Mouse (Mus musculus) mouse trophoblast stem cell (cell line): ENCODE data around the gene Rogdi.

ENCODE experiments used
- in situ Hi-C, 2 experiments: fragments of 300-500 bp; cut with MseI, MboI; formaldehyde crosslinking; loops; 2 replicates in 1 of 2; 3 replicates in 1 of 2; pipeline ENCODE4 v1.15.1; 2025

Gene Rogdi

GRCm38 (mm10) chr16:5013054-5013838, at the start of gene Rogdi:
Gene Rogdi (minus strand): TSS chr16:5013553.
- in situ Hi-C loops, result no loop called here

GRCm38 (mm10) chr16:5058114-5058513, 44.8 kb upstream of the Rogdi start:
- in situ Hi-C loops, result no loop called here

- in situ Hi-C loops, result no loop called here
These were observed 37.1 kb upstream of the Rogdi start for GRCm38 (mm10) chr16:5050251-5051110.

- in situ Hi-C loops, result no loop called here
These were observed 36.5 kb upstream of the Rogdi start, which contains the start of the genes Glyr1 and Ubn1 for GRCm38 (mm10) chr16:5049774-5050234. Gene Glyr1 (minus strand): TSS chr16:5049863. Gene Ubn1 (plus strand): TSS chr16:5050057.

DNA sequence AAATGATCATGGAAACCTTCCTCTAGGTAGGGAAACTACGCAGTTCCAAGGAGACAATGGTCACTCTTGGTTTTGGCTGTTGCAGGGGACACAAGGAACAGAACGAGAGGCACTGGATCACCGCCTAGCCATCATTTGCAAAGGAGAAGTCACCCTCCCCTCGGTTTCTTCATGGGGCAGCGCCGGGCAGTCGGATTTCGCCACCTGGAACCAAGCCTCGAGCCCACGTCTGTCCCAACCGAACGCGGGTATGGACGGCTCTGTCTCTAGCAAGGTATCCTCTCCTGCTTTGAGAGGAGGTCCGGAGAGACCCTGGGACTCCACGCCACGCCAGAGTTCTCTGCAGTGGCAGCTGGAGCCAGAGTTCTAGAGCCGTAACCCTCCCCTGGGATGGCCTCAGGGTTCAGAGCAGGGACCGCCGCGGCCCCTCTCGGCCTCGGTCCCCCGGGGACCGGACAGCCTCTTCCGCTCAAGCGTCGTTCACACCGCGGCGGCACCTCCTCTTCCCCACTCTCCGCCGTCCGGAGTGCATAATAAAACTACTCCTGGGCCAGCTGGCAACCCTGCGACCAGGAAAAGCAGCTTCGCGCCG, 35.9 kb upstream of the Rogdi start:
- in situ Hi-C loops, result no loop called here

DNA sequence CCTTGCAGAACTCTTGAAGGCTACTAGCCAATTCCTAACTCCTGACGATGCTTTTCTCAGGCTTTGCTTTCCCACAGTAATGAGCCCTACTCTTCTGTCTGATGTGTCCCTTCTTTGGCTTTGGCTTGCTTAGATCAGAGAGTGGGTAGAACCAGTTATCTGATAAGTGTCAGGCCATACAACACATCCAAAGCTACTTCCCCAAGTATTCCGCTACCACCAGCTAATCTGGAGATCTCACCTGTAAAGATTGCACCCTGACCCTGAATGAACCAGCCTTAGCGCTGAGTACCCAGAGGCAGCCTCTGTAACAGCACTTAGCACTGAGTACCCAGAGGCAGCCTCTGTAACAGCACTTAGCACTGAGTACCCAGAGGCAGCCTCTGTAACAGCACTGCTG, 32.0 kb upstream of the Rogdi start:
- in situ Hi-C loops, result no loop called here

DNA sequence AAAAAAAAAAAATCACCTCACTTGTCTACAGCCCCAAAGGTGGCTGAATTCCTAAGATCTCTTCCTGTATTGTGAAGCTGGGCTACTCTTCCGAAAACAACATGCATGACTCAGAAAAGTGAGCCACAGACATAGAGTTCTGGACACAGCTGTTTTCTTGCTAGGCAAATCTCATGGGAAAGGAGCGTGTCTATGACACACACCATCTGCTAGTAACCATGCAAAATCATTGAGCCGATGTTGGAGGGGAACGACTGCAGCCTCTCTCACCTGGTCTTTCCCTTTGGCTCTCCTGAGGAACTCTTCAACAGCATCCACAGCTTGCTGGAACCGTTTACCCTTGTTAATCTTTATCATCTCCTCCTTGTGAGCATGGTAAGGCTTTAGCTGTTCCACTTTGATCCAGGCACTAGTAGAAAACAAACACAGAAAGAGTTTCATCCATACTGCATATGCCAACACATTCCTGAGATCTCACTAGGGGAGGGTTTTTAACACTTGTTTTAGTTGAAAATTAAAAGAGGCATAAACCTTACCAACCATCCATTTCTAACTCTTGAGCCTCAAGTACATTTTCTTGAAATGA, 23.4 kb upstream of the Rogdi start:
- in situ Hi-C loops, result no loop called here

DNA sequence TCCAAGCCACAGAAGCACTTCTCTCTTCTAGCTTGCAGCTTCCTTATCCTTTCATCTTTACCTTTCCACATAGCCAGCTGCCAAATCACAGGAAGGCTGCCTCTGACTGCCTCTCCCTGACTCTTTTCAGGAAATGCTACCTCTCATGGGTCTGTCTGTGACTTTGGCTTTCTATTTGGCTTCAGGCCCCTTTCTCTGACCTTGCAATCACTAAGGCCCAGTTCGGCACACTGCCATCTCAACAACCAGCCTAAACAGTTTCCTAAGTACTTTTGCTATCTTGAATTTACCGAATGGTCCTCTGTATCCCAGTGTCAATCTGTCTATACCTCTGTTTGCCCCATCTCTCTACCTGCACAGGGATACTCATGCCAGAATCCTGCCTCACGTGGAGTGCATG, 22.2 kb upstream of the Rogdi start:
- in situ Hi-C loops, result no loop called here

GRCm38 (mm10) chr16:5029847-5030246, 16.5 kb upstream of the Rogdi start:
- in situ Hi-C loops, result no loop called here

GRCm38 (mm10) chr16:5024021-5024420, 10.7 kb upstream of the Rogdi start:
- in situ Hi-C loops, result no loop called here

- in situ Hi-C loops, result no loop called here
These were observed 1.2 kb upstream of the Rogdi start for GRCm38 (mm10) chr16:5014578-5014977.

DNA sequence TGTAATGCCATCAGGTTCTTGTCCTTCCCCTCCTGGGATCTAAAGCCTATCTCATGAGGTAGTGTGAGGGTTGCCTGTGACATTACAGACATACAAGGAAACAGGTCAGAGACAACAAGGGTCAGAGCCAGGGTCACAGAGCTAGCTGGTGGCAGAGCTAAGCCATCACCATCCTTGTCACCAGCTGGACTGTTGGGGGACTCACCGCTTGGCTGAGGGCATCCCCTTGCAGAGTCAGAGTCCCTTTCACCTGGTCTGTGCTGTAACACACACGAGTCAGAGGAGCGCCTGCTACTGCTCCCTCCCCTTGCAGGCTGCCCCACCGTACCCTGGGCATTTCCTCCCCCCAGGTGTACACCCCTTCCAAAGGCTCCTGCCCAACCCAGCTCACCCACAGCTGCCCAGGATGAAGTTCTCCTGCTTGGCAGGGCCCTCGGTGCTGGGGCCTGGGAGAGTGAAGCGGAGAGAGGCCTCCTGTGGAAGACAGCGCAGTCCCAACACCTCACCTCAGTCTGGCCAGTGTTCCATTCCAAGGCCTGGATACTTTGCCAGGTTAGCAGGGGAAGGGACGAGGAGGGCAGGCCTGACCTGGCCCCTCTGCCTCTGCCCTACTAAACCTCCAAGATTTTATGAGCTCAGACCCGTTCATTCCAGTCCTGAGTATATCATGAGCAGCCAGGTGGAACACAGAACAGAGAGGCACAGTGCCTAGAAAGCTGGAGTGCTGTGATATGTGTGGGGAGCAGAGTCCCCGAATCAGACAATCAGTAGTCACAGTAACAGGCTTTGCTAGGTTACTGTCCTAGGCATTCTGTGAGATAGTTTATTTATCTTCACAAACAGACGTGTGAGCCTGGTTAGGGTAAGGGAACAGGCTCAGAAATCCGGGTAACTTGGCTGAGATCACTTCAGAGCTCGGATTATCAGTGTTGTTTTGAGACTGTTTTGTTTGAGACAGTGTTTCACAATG, 1.0 kb downstream of the Rogdi start:
- in situ Hi-C loops, result no loop called here

- in situ Hi-C loops, result no loop called here
These were observed 2.1 kb downstream of the Rogdi start for GRCm38 (mm10) chr16:5011285-5011684.

GRCm38 (mm10) chr16:5010371-5010935, 2.9 kb downstream of the Rogdi start:
- in situ Hi-C loops, result no loop called here

DNA sequence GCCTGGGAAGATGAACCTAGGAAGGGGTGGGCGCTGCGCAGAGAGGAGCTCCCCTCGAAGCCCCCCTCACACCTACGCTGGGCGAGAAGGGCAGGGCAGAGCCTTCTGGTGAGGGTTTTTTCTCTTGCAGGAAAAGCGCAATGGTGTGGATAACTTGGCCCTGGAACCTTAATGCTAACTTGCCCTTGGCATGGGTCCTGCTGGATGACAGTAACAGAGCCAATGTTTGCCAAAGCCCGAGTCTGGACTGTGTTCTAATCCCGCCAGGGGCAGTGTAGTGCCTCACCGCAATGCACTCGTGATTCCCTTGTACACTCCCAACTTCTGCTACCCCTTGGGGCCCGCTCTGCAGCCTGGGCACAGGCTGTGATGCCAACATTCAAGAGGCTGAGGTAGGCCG, 5.3 kb downstream of the Rogdi start:
- in situ Hi-C loops, result no loop called here

- in situ Hi-C loops, result no loop called here
These were observed 5.9 kb downstream of the Rogdi start for GRCm38 (mm10) chr16:5007492-5007891.

DNA sequence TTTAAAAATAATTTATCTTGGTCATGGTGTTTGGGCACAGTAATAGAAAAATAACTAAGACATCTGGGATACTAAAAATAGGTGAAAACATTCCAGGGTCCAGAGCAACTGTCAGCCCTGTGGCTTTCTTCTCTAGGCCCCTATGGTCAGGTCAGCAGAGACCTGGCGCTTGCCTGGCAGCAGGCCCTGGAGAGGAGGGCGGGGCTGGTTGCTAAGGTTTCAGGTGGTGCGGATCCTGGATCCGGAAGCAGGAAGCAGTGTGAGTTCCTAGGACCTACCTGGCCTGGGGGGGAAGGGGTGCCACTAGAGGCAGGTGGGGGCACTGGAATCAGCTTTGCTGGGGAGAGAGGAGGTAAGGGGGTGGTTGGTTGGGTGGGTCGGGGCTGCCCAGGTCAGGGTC, 6.3 kb downstream of the Rogdi start, which contains the start of gene Smim22:
Gene Smim22, plus strand, starts transcription at position 222 of the 400 bp plus-strand sequence.
- in situ Hi-C loops, result no loop called here

DNA sequence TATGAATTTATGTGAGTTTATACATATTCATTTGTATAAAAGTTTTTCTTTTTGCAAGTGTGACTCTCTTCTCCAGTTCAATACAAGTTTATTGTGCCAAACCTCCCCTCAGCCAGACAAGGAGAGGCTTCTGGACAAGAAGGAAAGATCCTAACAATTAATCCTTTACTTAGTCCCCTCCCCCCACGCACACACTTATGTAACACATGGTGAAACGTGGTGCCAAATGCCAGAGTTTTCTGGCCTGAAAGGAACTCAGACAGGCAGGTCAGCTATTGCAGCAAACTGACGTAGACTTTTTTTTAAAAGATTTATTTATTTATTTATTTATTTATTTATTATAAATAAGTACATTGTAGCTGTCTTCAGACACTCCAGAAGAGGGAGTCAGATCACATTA, 12.7 kb downstream of the Rogdi start:
- in situ Hi-C loops, result no loop called here

- in situ Hi-C loops, result no loop called here
These were observed 14.4 kb downstream of the Rogdi start for GRCm38 (mm10) chr16:4998984-4999383.

DNA sequence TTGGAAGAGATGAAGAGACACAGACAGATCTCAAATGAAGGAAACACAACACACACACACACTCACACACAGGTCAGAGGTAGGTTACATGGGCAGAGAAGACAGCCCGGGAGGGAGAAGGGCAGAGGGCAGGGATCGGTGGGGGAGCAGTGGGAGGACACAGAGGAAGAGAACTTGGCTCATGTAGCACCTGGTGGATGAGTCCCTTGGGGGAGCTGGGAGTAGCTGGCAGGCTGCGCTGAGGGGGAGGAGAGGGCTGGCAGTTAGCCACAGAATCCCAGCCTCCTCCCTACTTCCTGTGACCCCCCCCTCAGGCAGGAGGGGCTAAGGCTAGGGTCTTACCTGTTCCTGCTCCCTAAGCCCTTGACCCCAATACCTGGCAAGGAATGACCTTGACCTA, 15.8 kb downstream of the Rogdi start, which contains the start of gene Sept12:
Gene Sept12, minus strand, starts transcription at position 300 of the 400 bp plus-strand sequence.
- in situ Hi-C loops, result no loop called here
